Mouse (Mus musculus) embryonic facial prominence, embryonic 12.5 days (tissue): ENCODE measurements around the gene C130050O18Rik. TPM values are rescaled to one million over a fixed set of nuclear protein-coding genes. Genes with fewer than 3 reads are reported as not detected.

Experiments used
- ATAC-seq: fragments of 200-750 bp; cut with Nextera tagmentation; 2 replicates; pipeline ENCODE4 v1.8.0; 2017; ENCODE audit not compliant: insufficient number of reproducible peaks, insufficient read depth, low FRiP score, low TSS enrichment
- H3K27ac ChIP-seq: fragments of 300-500 bp; sonication (generic); 2 replicates; pipeline ENCODE4 v1.5.1; 2016; ENCODE audit warnings: mild to moderate bottlenecking
- H3K27me3 ChIP-seq: fragments of 300-500 bp; sonication (generic); 2 replicates; pipeline ENCODE4 v1.6.1; 2016; ENCODE audit warnings: mild to moderate bottlenecking, moderate library complexity
- H3K36me3 ChIP-seq: fragments of 300-500 bp; sonication (generic); 2 replicates; pipeline ENCODE4 v1.6.1; 2016; ENCODE audit warnings: mild to moderate bottlenecking
- H3K4me1 ChIP-seq: fragments of 300-500 bp; sonication (generic); 2 replicates; pipeline ENCODE4 v1.6.1; 2016
- H3K4me2 ChIP-seq: fragments of 300-500 bp; sonication (generic); replicated peaks from 2 replicates; pipeline ENCODE4 v1.6.1; 2016; ENCODE audit warnings: mild to moderate bottlenecking, moderate library complexity
- H3K4me3 ChIP-seq: fragments of 300-500 bp; sonication (generic); 2 replicates; pipeline ENCODE4 v1.5.1; 2016; ENCODE audit warnings: mild to moderate bottlenecking
- H3K9ac ChIP-seq: fragments of 300-500 bp; sonication (generic); 2 replicates; pipeline ENCODE4 v1.6.1; 2016; ENCODE audit warnings: mild to moderate bottlenecking, moderate library complexity
- H3K9me3 ChIP-seq: fragments of 300-500 bp; sonication (generic); 2 replicates; pipeline ENCODE4 v1.6.1; 2016; ENCODE audit warnings: mild to moderate bottlenecking, moderate library complexity
- WGBS: fragments of 180-500 bp; shearing (Covaris S2); methylation state at CpG from one replicate; pipeline ENCODE4 v1.1.7; 2016; 5-methylcytosine and 5-hydroxymethylcytosine counted together
- polyA plus RNA-seq: library from polyadenylated mRNA; unstranded; fragments of >200 nt; fragmentation: Nextera tagmentation; extraction: Ambion mirVana; gene quantifications from 2 replicates; pipeline ENCODE4 v1.2.1, GENCODE M21; 2016

C130050O18Rik gene
- polyA plus RNA-seq, 1 experiment from 2014 or later, result 0.77 TPM

GRCm38 (mm10) chr5:139371118-139371517 is 34.0 kb upstream of the C130050O18Rik start:
- WGBS, result 68% methylated on average over 5 of the region's 5 CpGs
- Histone ChIP-seq H3K27me3 (no peaks in the 10 kb centered on the region), H3K4me1 (peaks cover 21% of the 10 kb centered on the region), H3K4me3 (peak overlapping the region; percentile 60), H3K9ac (peak overlapping the region; percentile 91), H3K9me3 (no peaks in the 10 kb centered on the region), H3K4me2 (peak overlapping the region; percentile 54), H3K36me3 (no peaks in the 10 kb centered on the region), H3K27ac (no peak overlapping the region)
- ATAC-seq, result no peak

GRCm38 (mm10) chr5:139371631-139372401 is 33.3 kb upstream of the C130050O18Rik start:
- peak overlapping the region; percentile 54 for H3K4me2 ChIP-seq

GRCm38 (mm10) chr5:139373126-139373525 is 32.0 kb upstream of the C130050O18Rik start:
- no peak overlapping the region for H3K27ac ChIP-seq
- H3K4me2 ChIP-seq, result no peak overlapping the region
- no peaks in the 10 kb centered on the region for H3K27me3 ChIP-seq
- no peak for ATAC-seq
- H3K9me3 ChIP-seq, result no peaks in the 10 kb centered on the region
- WGBS, result 76% methylated on average over 3 of the region's 3 CpGs
- peaks cover 32% of the 10 kb centered on the region for H3K4me1 ChIP-seq
- H3K9ac ChIP-seq, result no peak overlapping the region
- no peak overlapping the region for H3K4me3 ChIP-seq
- H3K36me3 ChIP-seq, result no peaks in the 10 kb centered on the region

More at GRCm38 (mm10) chr5:139371631-139372401, 33.3 kb upstream of the C130050O18Rik start:
- H3K27ac ChIP-seq, result peak overlapping the region; percentile 72
- peak overlapping the region; percentile 91 for H3K9ac ChIP-seq
- H3K4me3 ChIP-seq, result peak overlapping the region; percentile 60
- no peaks in the 10 kb centered on the region for H3K36me3 ChIP-seq
- 1% methylated on average over 39 of the region's 39 CpGs for WGBS
- H3K9me3 ChIP-seq, result no peaks in the 10 kb centered on the region
- peaks cover 21% of the 10 kb centered on the region for H3K4me1 ChIP-seq
- no peaks in the 10 kb centered on the region for H3K27me3 ChIP-seq
- ATAC-seq, result peak; percentile 84

- no peak overlapping the region for H3K9ac ChIP-seq
- H3K36me3 ChIP-seq, result no peaks in the 10 kb centered on the region
- peaks cover 40% of the 10 kb centered on the region for H3K4me1 ChIP-seq
- 78% methylated on average over 6 of the region's 6 CpGs for WGBS
- H3K4me3 ChIP-seq, result no peak overlapping the region
- no peak for ATAC-seq
- H3K4me2 ChIP-seq, result no peak overlapping the region
- H3K9me3 ChIP-seq, result no peaks in the 10 kb centered on the region
- H3K27me3 ChIP-seq, result no peaks in the 10 kb centered on the region
- no peak overlapping the region for H3K27ac ChIP-seq
Observed at GRCm38 (mm10) chr5:139373889-139374444, 31.1 kb upstream of the C130050O18Rik start.

- no peak overlapping the region for H3K9ac ChIP-seq
- H3K4me2 ChIP-seq, result no peak overlapping the region
- WGBS, result 76% methylated on average over 2 of the region's 2 CpGs
- ATAC-seq, result no peak
- H3K36me3 ChIP-seq, result no peaks in the 10 kb centered on the region
- no peaks in the 10 kb centered on the region for H3K9me3 ChIP-seq
- H3K4me1 ChIP-seq, result peaks cover 45% of the 10 kb centered on the region
- H3K27ac ChIP-seq, result no peak overlapping the region
- no peaks in the 10 kb centered on the region for H3K27me3 ChIP-seq
- H3K4me3 ChIP-seq, result no peak overlapping the region
Observed at GRCm38 (mm10) chr5:139374841-139375240, 30.2 kb upstream of the C130050O18Rik start.

GRCm38 (mm10) chr5:139377468-139378270 is 27.4 kb upstream of the C130050O18Rik start, which contains the start of gene Gpr146:
TSS of gene Gpr146 (plus strand) at chr5:139377697.
- Histone ChIP-seq H3K27me3 (no peaks in the 10 kb centered on the region), H3K9me3 (no peaks in the 10 kb centered on the region), H3K9ac (no peak within 1 kb of the TSS), H3K27ac (peak within 1 kb of the TSS; percentile 73), H3K4me3 (no peak within 1 kb of the TSS), H3K4me2 (no peak within 1 kb of the TSS), H3K4me1 (peaks cover 32% of the 10 kb centered on the region), H3K36me3 (no peaks in the 10 kb centered on the region)
- WGBS, result 63% methylated on average over 18 of the region's 18 CpGs
- no peak for ATAC-seq

GRCm38 (mm10) chr5:139378271-139378556 is 26.9 kb upstream of the C130050O18Rik start:
- Histone ChIP-seq H3K27me3 (no peaks in the 10 kb centered on the region), H3K9ac (no peak overlapping the region), H3K4me3 (no peak overlapping the region), H3K9me3 (no peaks in the 10 kb centered on the region), H3K36me3 (no peaks in the 10 kb centered on the region), H3K4me1 (peaks cover 26% of the 10 kb centered on the region), H3K27ac (peak overlapping the region; percentile 73; the same call in 1 of the 2 replicates), H3K4me2 (no peak overlapping the region)
- WGBS, result 84% methylated on average over 7 of the region's 7 CpGs
- ATAC-seq, result no peak

GRCm38 (mm10) chr5:139378986-139379629 is 26.0 kb upstream of the C130050O18Rik start:
- H3K9me3 ChIP-seq, result no peaks in the 10 kb centered on the region
- H3K9ac ChIP-seq, result no peak overlapping the region
- peak overlapping the region; percentile 41; the same call in 1 of the 2 replicates for H3K27ac ChIP-seq
- no peak overlapping the region for H3K4me3 ChIP-seq
- no peaks in the 10 kb centered on the region for H3K36me3 ChIP-seq
- no peak overlapping the region for H3K4me2 ChIP-seq
- peaks cover 26% of the 10 kb centered on the region for H3K4me1 ChIP-seq
- no peaks in the 10 kb centered on the region for H3K27me3 ChIP-seq
- 50% methylated on average over 21 of the region's 21 CpGs for WGBS
- no peak for ATAC-seq

- Histone ChIP-seq H3K4me1 (peaks cover 26% of the 10 kb centered on the region), H3K9me3 (no peaks in the 10 kb centered on the region), H3K27me3 (no peaks in the 10 kb centered on the region), H3K36me3 (no peaks in the 10 kb centered on the region), H3K27ac (peak overlapping the region; percentile 12; the same call in 1 of the 2 replicates), H3K4me3 (peak overlapping the region; percentile 52), H3K4me2 (peak overlapping the region; percentile 87), H3K9ac (peak overlapping the region; percentile 58)
- 27% methylated on average over 8 of the region's 8 CpGs for WGBS
- ATAC-seq, result no peak
Observed at GRCm38 (mm10) chr5:139379771-139380384, 25.2 kb upstream of the C130050O18Rik start.

GRCm38 (mm10) chr5:139380385-139381248 is 24.5 kb upstream of the C130050O18Rik start:
- WGBS, result 2% methylated on average over 72 of the region's 73 CpGs
- ATAC-seq, result peak; percentile 62
- H3K9ac ChIP-seq, result peak overlapping the region; percentile 58
- H3K27ac ChIP-seq, result peak overlapping the region; percentile 30; the same call in 1 of the 2 replicates
- H3K4me2 ChIP-seq, result peak overlapping the region; percentile 87
- no peaks in the 10 kb centered on the region for H3K9me3 ChIP-seq
- H3K27me3 ChIP-seq, result no peaks in the 10 kb centered on the region
- no peaks in the 10 kb centered on the region for H3K36me3 ChIP-seq
- H3K4me1 ChIP-seq, result peaks cover 26% of the 10 kb centered on the region
- H3K4me3 ChIP-seq, result peak overlapping the region; percentile 52
